Mouse (Mus musculus) small intestine, adult 2 months (tissue): Measurements from ENCODE around the gene Polr2c. TPM values are rescaled to one million over a fixed set of nuclear protein-coding genes. Genes with fewer than 3 reads are reported as not detected.
A peak's percentile ranks its signal among the peaks of the same experiment; 100 is the strongest.

Source experiments
- H3K27ac ChIP-seq: fragments of 200-500 bp; 2 replicates; pipeline ENCODE4 v1.5.1; 2012; ENCODE audit warnings: low read depth, low read length, control low read depth, inconsistent platforms; ENCODE audit not compliant: insufficient read depth
- H3K27me3 ChIP-seq: fragments of 200-500 bp; 2 replicates; pipeline ENCODE4 v1.6.1; 2012; ENCODE audit warnings: mild to moderate bottlenecking, moderate library complexity, low read length, inconsistent platforms; ENCODE audit not compliant: control insufficient read depth, insufficient read depth
- H3K36me3 ChIP-seq: fragments of 200-500 bp; 2 replicates; pipeline ENCODE4 v1.6.1; 2012; ENCODE audit warnings: mild to moderate bottlenecking, low read length, control low read depth, inconsistent platforms; ENCODE audit not compliant: control insufficient read depth, insufficient read depth
- H3K4me1 ChIP-seq: fragments of 200-500 bp; 2 replicates; pipeline ENCODE4 v1.6.1; 2012; ENCODE audit warnings: low read length, inconsistent platforms, mixed read lengths; ENCODE audit not compliant: control insufficient read depth, insufficient read depth, insufficient read length
- H3K4me3 ChIP-seq: fragments of 200-500 bp; 2 replicates; pipeline ENCODE4 v1.5.1; 2012; ENCODE audit warnings: low read depth, mild to moderate bottlenecking, control low read depth, inconsistent platforms, low read length, moderate library complexity
- CTCF ChIP-seq: fragments of 200-500 bp; IDR thresholded peaks from 2 replicates; pipeline ENCODE4 v1.5.1; 2012; ENCODE audit warnings: low read depth, mild to moderate bottlenecking, control low read depth, inconsistent platforms, low read length, moderate library complexity, mixed read lengths; ENCODE audit not compliant: insufficient replicate concordance, insufficient read length; ENCODE audit errors: extremely low read depth
- POLR2A ChIP-seq: fragments of 200-500 bp; IDR thresholded peaks from 2 replicates; pipeline ENCODE4 v1.6.1; 2012; ENCODE audit warnings: low read depth, mild to moderate bottlenecking, control low read depth, inconsistent platforms, low read length, moderate library complexity
- WGBS: fragments of 180-500 bp; shearing (Covaris S2); methylation state at CpG from one replicate; pipeline ENCODE4 v1.1.7; 2018; 5-methylcytosine and 5-hydroxymethylcytosine counted together
- polyA plus RNA-seq: library from polyadenylated mRNA; depleted of rRNA; stranded (reverse); fragments of >200 nt; gene quantifications from 2 replicates; pipeline ENCODE4 v1.2.3, GENCODE M21; 2012

The Polr2c gene
- polyA plus RNA-seq, 1 experiment = 57.1 TPM

- Histone ChIP-seq H3K27me3 (no peaks in the 10 kb centered on the region), H3K4me1 (peaks cover 8% of the 10 kb centered on the region), H3K4me3 (no peak overlapping the region), H3K27ac (no peak overlapping the region), H3K36me3 (peaks cover 62% of the 10 kb centered on the region)
- TF ChIP-seq POLR2A = no peak
- TF ChIP-seq CTCF = no peak
- 90% methylated on average over 9 of the region's 9 CpGs for WGBS
Observed at GRCm38 (mm10) chr8:94866921-94867320, 9.7 kb downstream of the Polr2c start.

DNA sequence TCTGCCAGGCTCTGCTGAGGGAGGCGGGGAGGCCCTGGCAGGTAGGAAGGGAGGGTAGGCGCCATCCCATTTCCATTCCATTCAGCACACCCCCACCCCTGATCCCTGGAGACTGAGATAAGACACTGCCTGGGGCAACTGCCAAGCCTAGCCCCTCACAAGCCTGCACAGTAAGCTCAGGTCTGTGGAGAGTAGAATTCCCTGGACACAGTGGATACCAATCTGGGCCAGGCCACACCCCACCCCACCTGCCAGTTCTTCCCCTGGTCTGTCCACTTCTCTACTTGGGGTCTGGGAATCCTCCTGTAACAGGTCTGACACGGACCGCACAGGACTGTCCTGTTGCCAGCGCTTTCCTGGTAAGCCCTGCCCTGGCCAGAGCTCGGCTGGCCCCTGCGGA lies 11.9 kb downstream of the Polr2c start:
- H3K36me3 ChIP-seq = peaks cover 52% of the 10 kb centered on the region
- H3K4me1 ChIP-seq = peaks cover 18% of the 10 kb centered on the region
- 88% methylated on average over 7 of the region's 7 CpGs for WGBS
- H3K4me3 ChIP-seq = no peak overlapping the region
- no peaks in the 10 kb centered on the region for H3K27me3 ChIP-seq
- no peak overlapping the region for H3K27ac ChIP-seq
- TF ChIP-seq POLR2A (no peak), CTCF (no peak)

DNA sequence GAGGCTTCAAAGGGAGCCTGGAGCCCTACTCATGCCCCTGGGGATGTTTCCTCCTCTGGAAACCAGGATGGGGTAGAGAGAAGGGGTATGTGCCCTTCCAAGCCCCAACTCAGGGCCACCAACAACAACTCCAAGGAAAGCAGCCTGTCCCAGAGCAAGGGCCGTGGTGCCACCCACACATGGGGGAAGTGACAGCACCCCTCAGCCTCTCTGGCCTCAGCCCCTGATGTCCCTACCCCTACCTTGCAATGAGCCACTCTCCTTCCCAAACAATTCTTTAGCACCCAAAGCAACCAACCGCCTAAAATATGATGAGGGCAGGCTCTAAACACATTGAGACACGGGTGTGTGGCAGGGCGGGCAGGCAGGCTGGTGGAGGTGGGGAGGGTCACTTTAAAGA lies 12.8 kb downstream of the Polr2c start:
- WGBS = 74% methylated on average over 4 of the region's 4 CpGs
- TF ChIP-seq CTCF = no peak
- no peak for TF ChIP-seq POLR2A
- peaks cover 20% of the 10 kb centered on the region for H3K4me1 ChIP-seq

DNA sequence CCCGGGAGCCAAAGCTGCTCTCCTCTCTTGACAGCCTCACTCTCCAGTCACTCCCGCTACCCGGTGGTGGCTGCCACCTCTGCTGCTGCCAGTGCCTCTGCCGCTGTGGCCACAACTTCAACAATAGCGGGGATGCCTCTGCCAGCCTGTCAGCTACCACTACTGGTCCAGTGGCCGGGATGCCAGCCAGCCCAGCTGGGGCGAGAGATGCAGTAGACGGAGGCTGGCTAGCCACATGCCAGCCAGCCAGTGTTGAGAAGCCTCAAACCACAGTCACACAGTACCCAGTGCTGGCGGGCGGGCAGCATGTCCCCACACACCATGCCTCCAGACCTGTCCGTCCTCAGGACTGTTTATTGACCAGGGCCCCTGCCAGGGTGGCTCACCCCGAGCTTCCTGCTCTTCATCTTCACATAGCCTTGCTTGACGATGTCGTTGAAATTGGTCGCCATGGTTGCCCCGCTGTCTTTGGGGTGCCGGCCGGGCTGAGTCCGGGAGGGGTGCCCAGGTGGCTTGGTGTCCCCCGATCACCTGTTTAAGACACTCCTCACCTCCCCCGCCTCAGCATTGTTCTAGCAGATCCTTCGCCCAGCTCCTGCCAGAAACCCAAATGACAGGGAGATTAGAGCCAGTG lies 13.3 kb downstream of the Polr2c start:
- Histone ChIP-seq H3K27me3 (no peaks in the 10 kb centered on the region), H3K27ac (peak overlapping the region; percentile 100), H3K4me3 (peak overlapping the region; percentile 74), H3K36me3 (peaks cover 38% of the 10 kb centered on the region), H3K4me1 (peaks cover 23% of the 10 kb centered on the region)
- no peak for TF ChIP-seq CTCF
- no peak for TF ChIP-seq POLR2A
- 8% methylated on average over 22 of the region's 22 CpGs for WGBS

More for the DNA sequence above, 12.8 kb downstream of the Polr2c start:
- H3K36me3 ChIP-seq = peaks cover 44% of the 10 kb centered on the region
- H3K4me3 ChIP-seq = peak overlapping the region; percentile 74
- no peak overlapping the region for H3K27ac ChIP-seq
- no peaks in the 10 kb centered on the region for H3K27me3 ChIP-seq

DNA sequence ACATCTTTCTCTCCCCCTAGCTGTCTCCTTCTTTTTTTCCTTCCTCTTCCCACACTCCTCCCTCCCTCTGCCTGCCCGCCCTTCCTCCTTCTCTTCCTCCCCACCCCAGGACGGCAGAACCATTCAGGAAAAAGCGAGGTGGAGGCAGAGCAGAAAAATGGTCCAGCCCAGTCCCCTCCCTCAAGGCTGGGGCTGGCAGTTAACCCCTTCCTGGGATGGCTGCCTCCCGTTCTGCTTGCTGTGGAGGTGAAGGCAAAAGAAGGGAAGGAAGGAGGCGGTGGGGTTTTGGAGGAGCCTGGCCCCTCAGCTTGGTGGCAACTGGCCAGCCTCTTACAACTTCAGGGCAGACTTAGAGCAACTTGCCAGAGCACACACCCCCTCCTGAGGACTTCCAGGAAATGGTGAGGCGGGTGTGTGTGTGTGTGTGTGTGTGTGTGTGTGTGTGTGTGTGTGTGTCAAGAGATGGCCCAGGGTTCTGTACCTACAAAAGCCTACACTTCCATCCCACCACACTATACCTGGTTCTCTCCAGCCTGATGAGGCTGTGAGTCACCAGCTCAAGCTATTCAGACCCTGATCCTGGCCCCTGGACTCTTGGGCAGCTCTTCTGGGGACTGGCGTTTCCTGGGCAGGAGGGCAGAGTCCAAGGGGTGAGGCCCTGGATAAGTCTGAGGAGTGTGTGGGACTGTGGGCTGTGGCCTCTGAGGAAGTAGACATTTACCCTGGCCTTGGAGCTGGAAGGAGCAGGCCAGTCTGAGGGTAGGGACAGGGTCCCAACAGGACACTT lies 14.1 kb downstream of the Polr2c start:
- WGBS = 2% methylated on average over 7 of the region's 7 CpGs
- Histone ChIP-seq H3K4me1 (peaks cover 23% of the 10 kb centered on the region), H3K27me3 (no peaks in the 10 kb centered on the region), H3K4me3 (peak overlapping the region; percentile 74), H3K27ac (peak overlapping the region; percentile 100), H3K36me3 (peaks cover 31% of the 10 kb centered on the region)
- TF ChIP-seq POLR2A = peak; percentile 85
- TF ChIP-seq CTCF = no peak

DNA sequence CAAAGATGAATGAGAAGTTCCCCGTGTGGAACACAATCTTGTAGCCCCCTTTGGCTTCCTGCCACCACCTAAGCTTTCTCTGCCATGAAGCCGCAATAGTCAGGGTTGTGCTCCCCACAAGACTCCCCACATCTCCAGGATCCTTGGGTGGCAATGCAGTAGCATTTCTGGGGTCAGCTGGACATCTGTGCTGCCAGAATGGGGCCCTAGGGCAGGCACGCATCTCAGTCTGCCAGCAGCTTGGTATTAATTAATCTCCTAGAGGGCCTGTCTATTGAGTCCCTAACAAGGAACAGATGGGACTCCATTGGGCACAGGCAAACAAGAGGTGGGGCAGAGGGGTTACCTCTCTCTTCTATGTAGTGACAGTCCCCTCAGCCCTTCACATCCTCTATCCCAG lies 14.9 kb downstream of the Polr2c start:
- Histone ChIP-seq H3K4me3 (peak overlapping the region; percentile 59), H3K36me3 (peaks cover 23% of the 10 kb centered on the region), H3K27me3 (no peaks in the 10 kb centered on the region), H3K4me1 (peaks cover 29% of the 10 kb centered on the region), H3K27ac (peak overlapping the region; percentile 100)
- TF ChIP-seq POLR2A (no peak), CTCF (no peak)
- 38% methylated on average over 3 of the region's 3 CpGs for WGBS

GRCm38 (mm10) chr8:94872576-94872975 lies 15.3 kb downstream of the Polr2c start:
- Histone ChIP-seq H3K4me3 (peak overlapping the region; percentile 59), H3K4me1 (peaks cover 29% of the 10 kb centered on the region), H3K27me3 (no peaks in the 10 kb centered on the region), H3K27ac (peak overlapping the region; percentile 100), H3K36me3 (peaks cover 19% of the 10 kb centered on the region)
- TF ChIP-seq CTCF (no peak), POLR2A (no peak)
- WGBS = 85% methylated on average over 2 of the region's 2 CpGs
